Mouse (Mus musculus) central nervous system, embryonic 18 days (tissue): Measurements from ENCODE around the gene Abcb1b. TPM values are rescaled to one million over a fixed set of nuclear protein-coding genes. Genes with fewer than 3 reads are reported as not detected.

Experiments
- polyA plus RNA-seq: library from polyadenylated mRNA; depleted of rRNA; stranded (reverse); fragments of >200 nt; gene quantifications from 2 replicates; pipeline ENCODE4 v1.2.3, GENCODE M21; 2012; rRNA removed

The Abcb1b gene
- polyA plus RNA-seq, result 0.74 and 1.3 TPM in 2 replicates

DNA sequence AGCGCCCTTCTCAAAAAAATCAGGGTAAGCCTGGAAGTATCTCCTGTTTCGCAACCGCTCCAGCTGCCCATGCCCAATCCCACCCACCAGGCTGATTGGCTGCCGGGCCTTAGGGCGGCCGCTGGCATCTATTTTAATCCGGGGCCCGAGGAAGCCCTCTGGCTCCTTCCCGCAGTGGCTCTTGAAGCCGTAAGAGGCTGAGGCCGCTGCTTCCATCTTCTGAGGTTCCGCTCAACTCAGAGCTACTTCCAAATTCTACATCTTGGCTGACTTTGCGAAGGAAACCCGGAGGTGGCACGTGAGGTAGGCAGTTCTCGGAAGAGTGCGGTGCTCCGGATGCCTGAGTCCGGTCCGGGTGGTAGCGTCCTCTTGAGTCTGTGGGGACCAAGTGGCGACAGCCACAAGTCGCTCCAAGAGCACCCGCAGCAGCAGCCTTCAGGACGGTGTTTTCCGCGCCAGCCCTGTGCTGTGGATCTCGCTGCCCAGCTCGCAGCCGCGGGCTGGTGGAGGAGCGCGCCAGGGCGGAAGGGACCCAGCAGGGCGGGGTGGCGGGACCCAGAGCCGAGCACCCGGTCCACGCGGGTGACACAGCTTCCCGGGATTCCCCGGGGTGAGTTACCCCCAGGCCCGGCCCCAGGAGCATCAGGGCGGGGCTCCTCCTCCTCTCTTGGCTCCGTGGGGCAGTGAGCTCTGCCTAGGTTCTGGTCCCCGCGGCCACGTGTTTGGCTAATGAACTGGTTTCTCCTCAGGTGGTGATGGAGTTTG lies at the start of gene Abcb1b:
Gene Abcb1b, plus strand, starts transcription at position 161 of the 765 bp plus-strand sequence.

DNA sequence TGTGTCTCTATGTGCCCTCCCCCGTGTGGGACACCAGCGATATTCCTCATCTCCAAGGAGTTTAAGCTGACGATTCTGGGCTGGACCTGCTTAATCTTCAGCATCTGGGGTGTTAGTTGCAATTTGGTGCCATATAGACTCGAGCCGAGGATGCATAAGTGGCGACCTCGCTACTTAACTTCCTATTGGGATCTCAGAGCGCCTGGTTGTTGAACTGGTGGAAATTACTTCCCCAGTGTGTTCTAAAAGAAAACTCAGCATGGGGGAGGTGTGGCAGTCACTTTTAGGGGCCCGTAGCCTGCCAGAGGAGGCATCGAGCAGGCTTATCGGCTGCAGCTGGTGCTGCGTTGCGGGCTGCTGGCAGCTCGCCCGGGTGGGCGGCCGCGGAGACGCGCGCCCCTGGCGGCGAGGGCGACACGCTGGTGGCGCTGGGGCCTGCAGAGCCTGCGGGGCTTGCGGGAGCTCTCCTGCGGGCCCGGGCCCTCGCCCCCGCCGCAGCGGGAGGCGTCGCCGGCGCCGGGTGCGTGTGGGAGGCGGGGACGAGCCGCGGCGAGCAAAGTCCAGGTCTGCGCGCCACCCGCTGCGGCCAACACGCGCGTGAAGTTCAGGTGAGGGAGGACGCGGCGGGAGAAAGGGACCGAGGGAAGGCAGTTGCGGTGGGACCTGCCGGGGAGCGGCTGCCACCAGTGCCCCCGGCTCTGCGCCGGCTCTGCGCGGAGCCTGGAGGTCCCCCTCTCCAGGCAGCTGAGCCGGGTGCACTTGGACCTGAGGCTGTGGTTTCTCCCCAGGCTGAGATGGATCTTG lies 95.6 kb downstream of the Abcb1b start, which contains the start of gene Abcb4:
Gene Abcb4, plus strand, starts transcription at position 418 of the 804 bp plus-strand sequence.

Other genes starting within 250 kb of the Abcb1b start
- 44.5 and 45.9 TPM in 2 replicates for gene Rundc3b, start 175.2 kb upstream of the Abcb1b start, polyA plus RNA-seq
- gene Abcb1a, start 138.1 kb upstream of the Abcb1b start, polyA plus RNA-seq, result 5.5 and 5.8 TPM in 2 replicates
- 0.71 and 0.84 TPM in 2 replicates for gene Abcb4, start 95.6 kb downstream of the Abcb1b start, polyA plus RNA-seq
- gene Crot, start 199.2 kb downstream of the Abcb1b start, polyA plus RNA-seq, result 14.5 and 16.9 TPM in 2 replicates